Mouse (Mus musculus): ENCODE results near the gene Cacna2d4. TPM values are rescaled to one million over a fixed set of nuclear protein-coding genes. Genes with fewer than 3 reads are reported as not detected.

Cacna2d4 gene
- polyA plus RNA-seq (2016; fragmentation: Nextera tagmentation; extraction: Ambion mirVana), result not detected in 2 replicates

DNA sequence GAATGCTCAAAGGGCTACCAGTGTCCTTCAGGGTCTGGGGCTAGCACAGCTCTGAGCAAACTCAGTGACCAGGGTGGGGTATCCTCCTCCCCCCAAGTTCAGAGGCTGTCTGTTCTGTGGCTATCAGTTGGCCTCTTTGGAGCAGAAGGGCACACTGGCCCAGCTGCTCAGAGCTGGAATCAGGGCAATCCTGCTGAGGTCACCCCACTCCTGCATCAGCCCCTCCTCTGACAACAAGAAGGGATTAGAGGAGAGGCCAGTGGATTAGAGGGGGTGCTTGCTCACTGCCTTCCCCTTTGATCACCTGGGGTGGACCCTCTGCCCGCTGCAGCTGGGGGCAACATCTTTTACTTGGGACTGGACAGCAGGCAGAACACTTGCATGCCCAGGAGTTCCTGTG, at the start of gene Cacna2d4:
Gene Cacna2d4, plus strand, starts transcription at position 286 of the 400 bp plus-strand sequence.
- Histone ChIP-seq H3K27ac (no peak within 1 kb of the TSS), H3K27me3 (ENCODE audit: low read depth, poor library complexity, severe bottlenecking) (no peaks in the 10 kb centered on the region), H3K4me3 (no peak within 1 kb of the TSS), H3K9me3 (replicated peaks) (no peaks in the 10 kb centered on the region), H3K4me1 (peaks cover 13% of the 10 kb centered on the region), H3K36me3 (no peaks in the 10 kb centered on the region)
- WGBS, result 54% methylated on average over 1 of the region's 1 CpGs
- DNase-seq (ENCODE audit: low spot score), result no peak

- no peak for DNase-seq (ENCODE audit: low spot score)
- Histone ChIP-seq H3K36me3 (peaks cover 10% of the 10 kb centered on the region; the same call in 1 of the 2 replicates), H3K27ac (no peak overlapping the region), H3K27me3 (ENCODE audit: low read depth, poor library complexity, severe bottlenecking) (no peaks in the 10 kb centered on the region), H3K4me1 (no peaks in the 10 kb centered on the region), H3K4me3 (no peak overlapping the region), H3K9me3 (replicated peaks) (no peaks in the 10 kb centered on the region)
- WGBS, result 60% methylated on average over 8 of the region's 8 CpGs
Observed at GRCm38 (mm10) chr6:119186658-119187057, 49.7 kb upstream of the Cacna2d4 start.

DNA sequence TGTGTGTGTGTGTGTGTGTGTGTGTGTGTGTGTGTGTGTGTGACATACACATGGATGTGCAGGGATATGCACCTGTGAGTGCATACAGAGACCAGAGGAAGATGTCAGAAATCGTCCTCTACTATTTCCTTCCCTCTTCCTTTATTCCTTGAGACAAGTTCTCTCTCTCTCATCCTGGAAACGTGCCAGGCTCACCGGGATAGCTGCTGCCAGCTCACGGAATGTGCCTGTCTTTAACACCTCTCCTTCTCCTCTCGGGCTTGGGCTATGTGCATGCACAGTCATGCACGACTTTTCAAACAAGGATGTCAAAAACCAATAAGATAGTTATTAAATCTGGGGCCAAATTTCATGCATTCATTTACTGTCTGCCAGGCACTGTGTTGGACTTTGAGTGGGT, 48.7 kb upstream of the Cacna2d4 start:
- 90% methylated on average over 6 of the region's 6 CpGs for WGBS
- Histone ChIP-seq H3K4me1 (no peaks in the 10 kb centered on the region), H3K9me3 (replicated peaks) (no peaks in the 10 kb centered on the region), H3K4me3 (no peak overlapping the region), H3K27ac (no peak overlapping the region), H3K27me3 (ENCODE audit: low read depth, poor library complexity, severe bottlenecking) (no peaks in the 10 kb centered on the region), H3K36me3 (peaks cover 19% of the 10 kb centered on the region)
- DNase-seq (ENCODE audit: low spot score), result no peak

GRCm38 (mm10) chr6:119191478-119191877, 44.8 kb upstream of the Cacna2d4 start:
- Histone ChIP-seq H3K27me3 (ENCODE audit: low read depth, poor library complexity, severe bottlenecking) (no peaks in the 10 kb centered on the region), H3K27ac (no peak overlapping the region), H3K9me3 (replicated peaks) (no peaks in the 10 kb centered on the region), H3K36me3 (peaks cover 15% of the 10 kb centered on the region), H3K4me1 (peaks cover 11% of the 10 kb centered on the region), H3K4me3 (no peak overlapping the region)
- WGBS, result 97% methylated on average over 4 of the region's 4 CpGs
- no peak for DNase-seq (ENCODE audit: low spot score)

- no peak overlapping the region for H3K4me3 ChIP-seq
- WGBS, result 48% methylated on average over 15 of the region's 15 CpGs
- no peaks in the 10 kb centered on the region for H3K9me3 ChIP-seq (replicated peaks)
- no peak for DNase-seq (ENCODE audit: low spot score)
- H3K27me3 ChIP-seq (ENCODE audit: low read depth, poor library complexity, severe bottlenecking), result no peaks in the 10 kb centered on the region
- H3K36me3 ChIP-seq, result peaks cover 15% of the 10 kb centered on the region
- H3K4me1 ChIP-seq, result peaks cover 15% of the 10 kb centered on the region
- H3K27ac ChIP-seq, result no peak overlapping the region
Observed at GRCm38 (mm10) chr6:119193571-119194154, 42.7 kb upstream of the Cacna2d4 start.

GRCm38 (mm10) chr6:119194161-119194560, 42.2 kb upstream of the Cacna2d4 start:
- Histone ChIP-seq H3K27ac (no peak overlapping the region), H3K27me3 (ENCODE audit: low read depth, poor library complexity, severe bottlenecking) (no peaks in the 10 kb centered on the region), H3K36me3 (peaks cover 15% of the 10 kb centered on the region), H3K4me1 (peaks cover 20% of the 10 kb centered on the region), H3K9me3 (replicated peaks) (no peaks in the 10 kb centered on the region), H3K4me3 (no peak overlapping the region)
- WGBS, result 38% methylated on average over 9 of the region's 9 CpGs
- no peak for DNase-seq (ENCODE audit: low spot score)

DNA sequence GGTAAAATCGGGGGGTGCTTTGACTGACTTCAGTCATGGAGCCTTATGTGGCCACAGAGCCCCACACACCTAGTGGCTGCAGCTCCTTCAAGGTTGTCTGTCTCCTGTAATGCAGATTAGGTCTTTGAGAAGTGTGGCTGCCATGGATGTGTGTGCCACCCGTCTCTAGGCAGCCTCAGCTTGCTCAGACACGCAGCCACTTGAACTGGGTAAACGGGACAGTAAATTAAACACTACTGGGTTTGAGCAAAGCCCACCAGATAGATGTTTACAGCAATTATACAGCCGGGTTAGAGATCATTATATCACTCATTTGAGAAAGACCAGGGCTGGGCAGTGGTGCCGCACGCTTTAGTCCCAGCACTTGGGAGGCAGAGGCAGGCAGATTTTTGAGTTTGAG, 41.7 kb upstream of the Cacna2d4 start:
- no peaks in the 10 kb centered on the region for H3K27me3 ChIP-seq (ENCODE audit: low read depth, poor library complexity, severe bottlenecking)
- DNase-seq (ENCODE audit: low spot score), result no peak
- H3K9me3 ChIP-seq (replicated peaks), result no peaks in the 10 kb centered on the region
- WGBS, result 65% methylated on average over 7 of the region's 7 CpGs
- no peak overlapping the region for H3K4me3 ChIP-seq
- peaks cover 25% of the 10 kb centered on the region for H3K4me1 ChIP-seq
- H3K27ac ChIP-seq, result no peak overlapping the region
- H3K36me3 ChIP-seq, result peaks cover 15% of the 10 kb centered on the region

DNA sequence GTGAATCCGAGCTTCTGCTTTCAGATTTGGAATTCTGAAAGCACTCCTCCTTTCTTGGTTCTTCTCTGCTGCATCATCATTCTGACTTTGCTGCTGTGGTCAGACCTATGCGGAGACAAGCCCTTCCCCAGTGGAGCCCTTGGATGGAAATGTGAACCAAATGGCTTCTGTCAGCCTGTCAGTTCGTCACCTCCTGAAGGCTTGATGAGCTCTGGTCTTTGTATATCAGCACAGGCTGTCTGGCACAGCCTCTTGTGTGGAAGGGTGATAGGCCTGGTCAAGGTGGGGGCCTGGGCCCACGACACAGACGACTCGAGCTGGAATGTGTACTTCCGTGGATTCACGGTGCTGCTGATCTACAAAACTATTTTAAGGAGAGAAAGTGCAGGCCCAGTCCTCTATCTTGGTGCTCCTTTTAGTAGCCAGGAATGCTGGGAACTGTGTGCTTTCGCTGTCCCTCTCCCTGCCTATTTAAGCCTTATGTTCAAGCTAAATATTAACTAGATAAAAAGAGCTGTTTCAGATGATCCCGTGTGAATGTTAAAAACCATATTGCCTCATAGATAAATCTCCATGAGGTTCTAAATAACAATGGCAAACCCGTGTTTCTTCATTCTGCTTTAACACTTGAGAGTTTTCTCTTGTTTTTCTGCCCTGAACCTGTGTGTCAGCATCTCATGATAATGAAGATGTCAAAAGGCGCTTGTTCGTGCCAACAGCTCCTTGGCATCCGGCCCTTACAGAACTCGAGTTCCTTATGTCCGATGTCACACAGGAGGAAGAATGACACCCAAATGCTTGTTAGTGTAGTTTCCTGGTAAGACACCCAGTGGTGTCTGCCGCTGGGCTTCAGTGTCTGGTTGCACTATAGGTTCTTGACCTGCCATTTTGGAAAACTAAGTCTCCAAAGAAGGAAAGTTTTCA, 39.7 kb upstream of the Cacna2d4 start, which contains the start of gene Cacna1c:
Gene Cacna1c, minus strand, starts transcription at position 37 of the 924 bp plus-strand sequence.
- no peak for DNase-seq (ENCODE audit: low spot score)
- WGBS, result 63% methylated on average over 17 of the region's 17 CpGs
- no peak within 1 kb of the TSS for H3K27ac ChIP-seq
- H3K36me3 ChIP-seq, result peaks cover 13% of the 10 kb centered on the region
- no peak within 1 kb of the TSS for H3K4me3 ChIP-seq
- H3K27me3 ChIP-seq (ENCODE audit: low read depth, poor library complexity, severe bottlenecking), result no peaks in the 10 kb centered on the region
- H3K4me1 ChIP-seq, result peaks cover 25% of the 10 kb centered on the region
- H3K9me3 ChIP-seq (replicated peaks), result no peaks in the 10 kb centered on the region

DNA sequence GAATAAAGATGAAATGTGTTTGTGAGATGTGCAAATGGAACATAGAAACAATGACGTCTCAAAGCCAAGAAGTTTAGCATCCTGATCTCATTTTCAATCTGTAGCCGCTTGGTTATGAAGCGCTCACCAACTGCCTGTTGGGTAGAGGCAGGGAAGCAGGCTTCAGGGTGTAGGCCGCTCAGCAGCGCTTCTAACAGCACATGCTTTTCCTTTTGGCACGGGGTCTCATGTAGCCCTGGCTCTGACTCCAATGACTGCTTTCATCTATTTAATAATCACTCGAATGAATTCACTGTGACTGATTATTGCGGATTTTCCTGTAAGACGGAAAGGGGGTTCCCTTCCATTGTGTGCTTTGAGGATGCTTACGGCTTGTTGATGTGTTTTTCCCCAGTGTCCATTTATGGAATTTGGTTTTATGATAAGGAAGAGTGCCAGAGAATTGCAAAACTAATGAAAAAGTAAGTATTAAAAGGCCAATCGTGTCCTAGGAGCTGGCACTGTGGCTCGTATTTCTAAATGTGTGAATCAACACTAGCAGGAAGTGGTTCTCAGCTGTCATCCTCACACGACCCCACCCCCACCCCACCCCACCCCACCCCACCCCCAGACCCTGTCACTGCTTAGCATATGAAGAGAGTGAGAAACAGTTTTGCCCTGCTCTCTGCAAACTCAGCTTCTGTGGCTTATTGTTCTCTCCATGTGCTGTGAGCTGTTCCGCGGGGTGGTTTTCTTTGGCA, 37.6 kb upstream of the Cacna2d4 start:
- Histone ChIP-seq H3K27me3 (ENCODE audit: low read depth, poor library complexity, severe bottlenecking) (no peaks in the 10 kb centered on the region), H3K4me3 (no peak overlapping the region), H3K9me3 (replicated peaks) (no peaks in the 10 kb centered on the region), H3K4me1 (peaks cover 21% of the 10 kb centered on the region), H3K27ac (no peak overlapping the region), H3K36me3 (0 out of 2 replicates have a peak, but pooled peaks cover 2% of the 10 kb centered on the region)
- no peak for DNase-seq (ENCODE audit: low spot score)
- WGBS, result 50% methylated on average over 15 of the region's 15 CpGs

DNA sequence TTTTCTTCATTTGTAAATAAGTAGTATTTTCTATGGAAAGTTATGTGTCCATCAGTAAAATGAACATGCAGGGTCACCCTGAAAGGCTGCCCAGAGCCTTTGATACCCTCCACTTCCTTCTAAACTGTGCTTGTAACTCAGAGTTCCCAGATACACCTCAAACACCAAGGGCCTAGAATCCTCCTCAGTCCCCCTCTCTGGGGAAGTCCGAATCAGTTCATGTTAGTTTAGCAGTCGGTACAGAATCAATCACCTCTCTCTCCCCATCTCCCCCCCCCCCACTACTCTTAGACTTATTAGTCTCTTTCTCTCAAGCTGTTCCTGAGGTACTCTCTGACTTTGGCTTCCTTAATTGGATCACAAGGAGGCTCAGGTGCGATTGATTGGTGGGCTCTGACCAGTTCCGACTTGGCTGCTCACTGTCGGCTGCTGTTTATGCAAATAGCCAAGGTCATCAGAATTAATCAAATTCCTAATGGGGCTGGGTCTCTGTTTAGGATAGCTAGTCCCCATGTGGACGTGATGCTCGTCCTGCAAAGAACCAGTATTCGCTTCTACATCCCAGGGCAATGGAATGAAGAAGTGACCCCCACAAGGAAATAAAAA, 36.9 kb upstream of the Cacna2d4 start:
- Histone ChIP-seq H3K27ac (no peak overlapping the region), H3K27me3 (ENCODE audit: low read depth, poor library complexity, severe bottlenecking) (no peaks in the 10 kb centered on the region), H3K9me3 (replicated peaks) (no peaks in the 10 kb centered on the region), H3K36me3 (no peaks in the 10 kb centered on the region), H3K4me3 (no peak overlapping the region), H3K4me1 (peaks cover 14% of the 10 kb centered on the region)
- 34% methylated on average over 8 of the region's 8 CpGs for WGBS
- no peak for DNase-seq (ENCODE audit: low spot score)

GRCm38 (mm10) chr6:119200362-119200761, 36.0 kb upstream of the Cacna2d4 start:
- WGBS, result 79% methylated on average over 5 of the region's 5 CpGs

GRCm38 (mm10) chr6:119201575-119201974, 34.8 kb upstream of the Cacna2d4 start:
- Histone ChIP-seq H3K27me3 (ENCODE audit: low read depth, poor library complexity, severe bottlenecking) (no peaks in the 10 kb centered on the region), H3K27ac (no peak overlapping the region), H3K36me3 (no peaks in the 10 kb centered on the region), H3K9me3 (replicated peaks) (no peaks in the 10 kb centered on the region), H3K4me3 (no peak overlapping the region), H3K4me1 (peaks cover 14% of the 10 kb centered on the region)
- no peak for DNase-seq (ENCODE audit: low spot score)
- WGBS, result 90% methylated on average over 4 of the region's 4 CpGs

More at GRCm38 (mm10) chr6:119200362-119200761, 36.0 kb upstream of the Cacna2d4 start:
- Histone ChIP-seq H3K4me3 (no peak overlapping the region), H3K4me1 (peaks cover 14% of the 10 kb centered on the region), H3K27ac (no peak overlapping the region), H3K27me3 (ENCODE audit: low read depth, poor library complexity, severe bottlenecking) (no peaks in the 10 kb centered on the region), H3K9me3 (replicated peaks) (no peaks in the 10 kb centered on the region), H3K36me3 (no peaks in the 10 kb centered on the region)
- no peak for DNase-seq (ENCODE audit: low spot score)
